Mouse (Mus musculus) embryonic facial prominence, embryonic 14.5 days (tissue): ENCODE results near the gene Prkar1b. TPM values are rescaled to one million over a fixed set of nuclear protein-coding genes. Genes with fewer than 3 reads are reported as not detected.

Source experiments
- polyA plus RNA-seq: library from polyadenylated mRNA; unstranded; fragments of >200 nt; fragmentation: Nextera tagmentation; extraction: Ambion mirVana; gene quantifications from 2 replicates; pipeline ENCODE4 v1.2.1, GENCODE M21; 2014

The Prkar1b gene
- polyA plus RNA-seq, 1 experiment from 2014 or later = 22.8 TPM

Other genes starting within 250 kb of the Prkar1b start
- 65.7 and 73.2 TPM in 2 replicates for gene Pdgfa, start 152.6 kb downstream of the Prkar1b start, polyA plus RNA-seq
- 5.2 and 5.8 TPM in 2 replicates for gene Dnaaf5, start 222 bp upstream of the Prkar1b start, polyA plus RNA-seq
- gene Sun1, start 50.6 kb upstream of the Prkar1b start, polyA plus RNA-seq = 56.3 and 59.5 TPM in 2 replicates
- 136 and 156 TPM in 2 replicates for gene Get4, start 102.3 kb upstream of the Prkar1b start, polyA plus RNA-seq
- gene Adap1, start 175.6 kb upstream of the Prkar1b start, polyA plus RNA-seq = 5.1 and 5.7 TPM in 2 replicates
- 106 and 107 TPM in 2 replicates for gene Cox19, start 201.4 kb upstream of the Prkar1b start, polyA plus RNA-seq
- gene Cyp2w1, start 202.6 kb upstream of the Prkar1b start, polyA plus RNA-seq = 11.5 and 11.8 TPM in 2 replicates
- 2.0 and 2.8 TPM in 2 replicates for gene Gpr146, start 227.7 kb upstream of the Prkar1b start, polyA plus RNA-seq